Mouse (Mus musculus): ENCODE measurements at regions not wholly inside any gene's neighbourhood (a gene's known extent, or its start where the extent isn't known, plus 50 kb on each side); places are given as distances from the start of the nearest gene placed in this dataset.
"Not testable (repeated sequence)": the region's sequence is repeated elsewhere in the genome, so short reads cannot be mapped to it uniquely, and the experiment has no call there.

- no peak for DNase-seq (ENCODE audit: low read depth, low spot score)
These were observed 56.2 kb downstream of the Speer3 start for GRCm38 (mm10) chr5:13847571-13847970.

- not testable (repeated sequence) for DNase-seq (ENCODE audit: low read depth, low spot score)
These were observed 88.8 kb downstream of the Speer3 start for GRCm38 (mm10) chr5:13880236-13880635.

GRCm38 (mm10) chr5:13888415-13888814 is 97.0 kb downstream of the Speer3 start:
- DNase-seq (ENCODE audit: low read depth, low spot score): no peak

GRCm38 (mm10) chr5:13908257-13908656 is 116.8 kb upstream of the Sema3e start:
- peak; percentile 79 for DNase-seq (ENCODE audit: low read depth, low spot score)

GRCm38 (mm10) chr5:13917355-13917754 is 107.7 kb upstream of the Sema3e start:
- DNase-seq (ENCODE audit: low read depth, low spot score): no peak

- DNase-seq (ENCODE audit: low read depth, low spot score): no peak
These were observed 102.8 kb upstream of the Sema3e start for GRCm38 (mm10) chr5:13922295-13922694.

- no peak for DNase-seq (ENCODE audit: low read depth, low spot score)
These were observed 94.1 kb upstream of the Sema3e start for GRCm38 (mm10) chr5:13931011-13931410.

- no peak for DNase-seq (ENCODE audit: low read depth, low spot score)
These were observed 73.7 kb upstream of the Sema3e start for GRCm38 (mm10) chr5:13951346-13951745.

- DNase-seq (ENCODE audit: low read depth, low spot score): no peak
These were observed 69.5 kb upstream of the Sema3e start for GRCm38 (mm10) chr5:13955616-13956015.

GRCm38 (mm10) chr5:13959575-13959974 is 65.5 kb upstream of the Sema3e start:
- DNase-seq (ENCODE audit: low read depth, low spot score): no peak

GRCm38 (mm10) chr5:13965901-13966300 is 59.2 kb upstream of the Sema3e start:
- DNase-seq (ENCODE audit: low read depth, low spot score): no peak

- DNase-seq (ENCODE audit: low read depth, low spot score): no peak
These were observed 50.4 kb upstream of the Sema3e start for GRCm38 (mm10) chr5:13974664-13975063.
